Mouse (Mus musculus) cerebellum, adult 18-20 months (tissue): ENCODE measurements around the gene Dnajc17.

Experiments used
- DNase-seq, 2 experiments: peaks; one replicate each; pipeline ENCODE4 v3.0.0; 2021

The Dnajc17 gene

DNA sequence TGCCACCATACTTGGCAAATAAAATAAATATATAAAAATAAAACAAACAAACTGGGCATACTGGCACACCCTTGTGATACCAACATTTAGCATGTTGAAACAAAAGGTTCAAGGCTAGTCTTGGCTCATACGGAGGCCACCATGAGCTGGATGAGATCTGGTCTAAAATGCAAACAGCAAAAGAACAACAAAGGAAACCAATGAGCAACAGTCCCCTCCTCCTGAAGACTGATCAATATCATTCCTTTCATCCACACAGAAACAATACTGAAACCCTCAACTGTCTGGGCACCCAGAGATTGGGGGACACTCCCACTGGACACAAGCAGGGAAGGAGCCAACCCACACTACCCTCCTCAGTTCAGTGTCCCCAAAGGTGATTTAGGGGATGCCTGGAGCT lies 11.1 kb downstream of the Dnajc17 start:
- DNase-seq, result no peak

DNA sequence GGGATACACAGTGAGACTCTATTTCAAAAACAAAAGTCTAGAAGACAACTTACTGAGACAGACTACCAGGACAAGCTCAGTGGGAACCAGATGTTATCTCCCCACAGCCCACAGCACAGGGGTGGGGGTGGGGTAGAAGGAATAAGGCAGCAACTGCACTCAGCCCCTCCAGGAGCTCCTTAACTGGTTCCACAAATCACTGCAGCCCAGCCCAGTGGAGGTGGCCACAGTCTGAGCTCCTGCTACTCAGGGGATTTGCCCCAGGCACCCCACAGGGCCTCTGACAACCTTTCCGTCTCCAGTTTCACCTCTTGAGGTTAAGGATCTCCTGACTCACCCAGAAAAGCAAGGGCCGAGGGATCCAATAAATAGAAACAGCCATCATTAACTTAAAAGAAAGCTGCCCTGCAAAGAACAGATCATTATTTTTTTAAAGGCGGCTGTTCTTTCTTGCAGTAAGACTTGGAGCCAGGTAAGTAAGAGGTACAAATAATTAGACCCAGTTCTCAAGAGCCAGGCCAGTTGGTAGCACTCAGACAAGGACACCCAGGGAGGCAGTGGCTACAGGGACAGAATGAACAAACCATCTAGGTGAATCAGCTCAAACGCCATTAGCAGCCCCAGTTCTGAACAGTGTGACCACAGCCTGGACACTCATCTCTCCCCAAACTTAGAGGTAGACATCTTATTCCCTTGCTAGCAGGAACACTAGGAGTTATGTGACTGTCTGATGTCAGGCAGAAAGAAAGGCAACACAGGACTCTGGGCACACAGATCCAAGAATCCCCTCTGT lies 12.1 kb downstream of the Dnajc17 start:
- no peak for DNase-seq

DNA sequence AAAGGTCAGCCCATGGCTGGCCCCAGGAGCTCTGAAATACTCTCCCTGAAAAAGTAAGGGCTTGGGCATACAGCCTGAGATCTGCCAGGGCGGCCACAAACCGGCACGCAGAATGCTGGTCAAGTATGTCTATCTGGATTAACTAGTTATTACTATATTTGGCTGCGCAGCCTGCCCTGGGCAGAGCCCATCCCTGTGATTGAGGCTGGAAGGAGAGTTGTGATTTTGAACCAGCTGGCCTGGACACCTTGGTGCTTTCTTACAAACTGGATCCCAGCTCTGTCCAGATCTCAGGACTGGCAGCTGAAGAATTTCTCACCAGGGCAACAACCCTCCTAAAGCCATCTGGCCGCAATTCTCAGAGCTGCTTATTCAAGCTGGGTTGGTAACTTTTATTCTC lies 14.5 kb downstream of the Dnajc17 start:
- peak; percentile 24 to 28 for DNase-seq

DNA sequence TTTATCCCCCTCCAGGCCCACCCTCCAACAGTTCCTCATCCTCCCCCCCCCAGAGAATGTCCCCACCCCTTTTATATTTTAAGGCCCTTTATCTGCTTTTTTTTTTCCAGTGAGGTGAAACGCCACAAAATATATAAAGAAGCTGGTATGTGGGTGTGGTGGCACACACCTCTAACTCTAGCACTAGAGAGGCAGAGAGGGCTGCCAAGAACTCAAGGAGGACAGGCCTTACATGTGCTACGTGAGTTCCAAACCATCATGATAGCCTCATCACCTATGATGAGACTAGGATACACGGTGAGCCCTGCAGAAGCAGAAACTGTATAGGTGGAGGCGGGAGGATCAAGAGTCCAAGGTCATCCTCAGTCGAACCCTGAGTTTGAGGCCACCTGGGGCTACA lies 17.6 kb downstream of the Dnajc17 start:
- DNase-seq, result no peak

DNA sequence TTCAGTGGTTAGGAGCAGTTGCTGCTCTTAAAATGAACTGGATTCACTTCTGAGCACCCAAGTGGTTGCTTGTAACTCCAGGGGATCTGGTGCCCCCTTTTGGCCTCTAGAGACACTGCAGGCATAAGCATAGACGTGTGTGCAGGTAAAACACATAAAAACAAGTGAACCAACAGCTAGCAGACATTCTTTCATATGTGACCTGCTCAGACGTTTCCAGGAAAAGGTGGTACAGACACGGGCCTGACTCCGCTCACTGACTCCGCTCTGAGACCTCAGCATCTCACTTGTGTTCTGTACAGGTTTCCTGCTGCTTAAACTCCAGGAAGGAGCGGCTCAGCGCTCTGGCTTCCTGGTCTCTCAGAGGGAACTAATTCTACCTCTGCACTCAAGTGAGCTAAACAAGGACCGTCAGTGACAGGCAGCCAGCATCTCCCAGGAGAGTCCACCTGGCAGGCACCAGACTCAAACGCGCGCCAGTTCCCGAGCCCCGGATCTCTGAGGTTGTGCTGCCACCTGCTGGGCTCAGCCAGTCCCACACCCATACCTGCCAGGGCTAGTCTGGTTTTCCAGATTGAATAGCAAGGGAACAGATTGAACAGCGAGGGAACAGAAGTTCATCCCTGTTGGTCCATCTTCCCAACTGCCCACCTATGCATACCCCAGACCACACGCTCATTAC lies 19.4 kb downstream of the Dnajc17 start:
- peak; percentile 91 to 94 for DNase-seq

DNA sequence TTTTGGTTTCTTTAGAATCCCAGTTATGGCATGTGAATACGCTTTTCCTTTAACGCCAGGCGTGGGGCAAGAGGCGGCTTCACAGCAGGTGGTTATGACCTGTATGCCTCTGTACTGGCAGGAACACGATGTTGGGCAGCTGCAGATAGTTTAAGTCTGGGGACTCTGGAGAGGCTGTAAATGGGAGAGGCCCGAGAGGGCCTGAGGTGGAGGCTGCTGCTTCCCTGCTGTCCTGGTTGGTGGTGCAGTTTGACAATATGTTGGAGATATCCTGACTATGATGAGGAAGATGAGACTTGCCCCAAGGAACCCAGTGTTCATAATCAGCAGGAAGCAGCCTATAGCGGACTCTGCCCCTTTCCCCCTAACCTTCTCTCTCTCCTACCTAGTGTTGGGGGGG lies 25.7 kb downstream of the Dnajc17 start:
- no peak for DNase-seq

DNA sequence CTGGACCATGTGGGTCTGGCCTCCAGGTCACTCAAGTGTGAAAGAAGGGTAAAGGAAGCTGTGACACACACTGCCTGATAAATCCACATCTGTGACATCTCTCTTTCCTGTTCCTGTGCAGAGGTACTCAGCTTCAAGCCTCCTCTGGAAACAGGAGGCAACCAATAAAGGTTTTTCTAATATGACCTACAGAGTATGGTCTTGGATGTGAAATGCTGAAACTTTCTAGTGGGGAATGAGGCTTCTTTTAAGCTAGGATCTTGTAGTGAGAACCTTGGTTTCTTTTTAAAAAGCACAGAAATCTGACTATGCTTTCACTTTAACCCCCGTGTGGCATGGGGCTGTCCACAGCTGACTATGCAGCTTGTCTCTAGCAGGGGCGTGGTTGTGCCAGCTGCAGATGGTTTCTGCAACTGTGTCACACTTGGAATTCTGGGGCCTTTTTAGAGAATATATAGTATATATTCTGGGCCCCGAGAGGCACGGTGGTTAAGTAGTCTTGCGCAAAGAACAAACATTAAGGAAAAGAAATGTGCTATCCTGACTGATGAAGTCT lies 31.1 kb downstream of the Dnajc17 start:
- DNase-seq, result no peak

DNA sequence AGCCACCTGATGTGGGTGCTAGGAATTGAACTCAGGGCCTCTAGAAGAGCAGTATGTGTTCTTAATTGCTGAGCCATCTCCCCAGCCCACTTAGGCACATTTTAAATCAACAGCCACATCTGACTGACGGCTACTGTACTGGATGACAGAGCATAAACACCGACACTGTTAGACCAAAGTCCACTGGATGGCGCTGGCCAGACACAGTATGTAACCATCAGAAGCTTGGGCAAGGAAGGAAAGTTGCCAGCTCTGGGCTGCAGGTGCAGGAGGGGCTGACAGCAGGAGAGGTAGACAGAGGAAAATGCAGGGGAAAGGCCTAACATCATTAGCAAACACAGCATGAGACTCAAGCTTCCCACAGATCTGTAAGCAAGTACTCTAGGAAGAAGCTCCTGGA lies 31.8 kb downstream of the Dnajc17 start:
- DNase-seq, result no peak

DNA sequence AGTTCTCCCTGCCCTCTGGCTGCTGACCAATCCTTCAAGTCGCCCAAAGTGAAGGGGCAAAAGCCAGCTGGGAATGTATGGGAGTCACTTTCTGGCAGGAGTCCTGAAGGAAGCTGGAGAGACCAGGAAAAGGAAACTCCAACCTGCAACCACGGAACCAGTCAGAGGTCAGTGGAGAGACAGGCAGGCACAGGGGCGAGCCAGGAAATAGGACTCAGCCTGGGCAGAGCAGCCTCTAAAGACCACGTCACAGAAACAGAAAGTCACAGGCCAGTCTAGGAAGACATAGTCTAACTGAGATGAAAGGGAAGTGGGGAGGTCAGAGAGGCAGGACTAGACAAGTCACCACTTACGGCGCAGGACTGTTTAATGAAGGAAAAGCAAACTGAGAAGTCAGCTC lies 33.0 kb downstream of the Dnajc17 start:
- no peak for DNase-seq

DNA sequence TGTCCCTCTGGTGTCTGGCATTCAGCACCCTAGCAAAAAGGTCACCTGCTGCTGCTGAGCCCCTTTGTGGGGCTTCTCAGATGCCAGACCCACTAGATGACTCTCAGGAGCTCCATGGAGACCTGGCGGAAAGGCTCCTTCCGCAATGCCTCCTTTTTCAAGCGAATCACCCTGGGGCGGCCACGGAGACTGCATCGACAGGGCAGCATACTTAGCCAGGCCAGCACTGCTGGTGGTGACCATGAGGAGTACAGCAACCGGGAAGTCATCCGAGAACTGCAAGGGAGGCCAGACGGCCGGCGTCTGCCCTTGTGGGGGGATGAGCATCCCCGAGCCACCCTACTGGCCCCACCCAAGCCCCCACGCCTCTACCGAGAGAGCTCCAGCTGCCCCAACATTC lies 33.7 kb downstream of the Dnajc17 start:
- no peak for DNase-seq

DNA sequence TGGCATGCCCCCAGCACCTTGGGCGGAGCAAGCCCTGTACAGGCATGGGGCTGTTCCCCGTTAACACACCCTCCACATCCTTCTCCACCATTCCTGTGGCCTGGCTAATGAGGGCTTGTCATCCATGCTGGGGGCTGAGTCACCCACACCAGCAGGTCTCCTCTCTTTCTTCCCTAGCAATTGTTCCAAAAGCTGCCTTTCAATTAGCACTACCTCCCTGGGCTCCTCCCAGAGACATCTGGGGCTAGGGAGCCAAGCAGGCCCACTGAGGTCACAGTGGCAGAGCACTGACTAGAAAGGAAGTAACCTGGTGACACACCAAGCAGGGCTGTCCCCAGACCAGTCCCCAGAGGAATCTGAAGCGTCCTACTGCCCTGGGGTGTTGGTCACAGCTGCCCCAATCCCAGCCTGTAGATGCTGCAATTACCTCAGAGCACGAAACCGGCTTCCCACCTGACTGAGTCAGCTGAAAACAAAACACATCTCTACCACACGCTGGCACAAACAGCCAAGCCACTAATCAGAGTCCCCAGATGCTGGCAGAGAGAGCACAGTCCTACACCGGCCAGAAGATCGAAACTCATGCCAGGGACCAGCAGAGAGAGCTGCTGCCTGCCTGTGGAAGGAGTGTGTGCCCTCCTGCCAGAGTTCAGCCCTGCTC lies 34.5 kb downstream of the Dnajc17 start, which contains the start of gene Gm14137:
Gene Gm14137, plus strand, starts transcription at position 519 of the 661 bp plus-strand sequence.
- DNase-seq, result no peak

DNA sequence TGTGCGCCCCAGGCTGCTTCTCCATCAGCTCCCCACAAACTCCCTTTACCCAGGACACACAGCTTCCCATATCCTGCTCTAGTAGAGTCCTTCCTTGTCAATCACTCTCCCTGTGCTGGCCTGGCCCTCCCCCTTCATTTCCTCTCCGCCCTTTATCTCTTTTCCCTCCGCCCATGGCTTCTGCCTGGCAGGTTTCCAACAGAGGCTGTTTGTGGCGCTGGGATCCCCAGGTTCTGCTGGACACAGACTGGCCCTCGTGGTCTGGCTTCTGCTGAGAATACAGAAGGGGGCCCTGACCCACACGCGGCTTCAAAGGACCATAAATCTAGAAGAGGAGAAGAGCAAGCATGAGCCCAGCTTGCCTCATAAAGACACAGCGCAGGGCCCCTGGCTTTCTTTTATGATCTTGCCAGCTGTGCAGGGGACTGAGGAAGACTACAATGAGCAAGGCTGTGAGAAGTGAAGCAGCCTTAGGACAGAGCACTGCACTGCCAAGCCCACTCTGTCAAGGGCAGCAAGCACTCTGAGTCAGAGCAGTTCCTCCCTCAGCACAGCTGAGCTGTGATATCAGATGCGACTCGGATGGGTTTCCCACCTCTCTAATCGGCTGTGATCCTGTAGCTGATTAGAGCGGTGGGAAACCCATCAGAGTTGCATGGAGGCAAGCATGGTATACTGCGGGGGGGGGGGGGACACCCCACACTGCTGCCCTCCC lies 35.6 kb downstream of the Dnajc17 start:
- no peak for DNase-seq

DNA sequence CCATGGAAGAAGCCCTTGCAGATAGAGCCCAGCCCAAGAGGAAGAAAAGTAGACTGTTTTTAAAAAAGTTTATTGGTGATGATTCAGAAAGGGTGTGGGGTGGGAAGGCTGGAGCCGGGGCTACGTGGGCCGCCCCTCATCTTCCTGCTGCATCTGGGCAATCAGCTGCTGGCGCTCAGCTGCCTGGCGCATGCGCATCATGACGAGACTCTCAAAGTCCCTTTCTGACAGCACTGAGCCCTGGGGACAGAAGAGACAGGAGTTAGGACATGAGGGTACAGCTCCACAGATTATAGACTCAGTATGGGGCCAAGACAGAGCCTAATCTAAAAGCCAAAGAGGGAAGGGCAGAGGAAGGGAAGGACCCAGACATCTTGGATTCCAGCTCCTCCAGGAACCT lies 36.1 kb downstream of the Dnajc17 start:
- DNase-seq, result no peak

DNA sequence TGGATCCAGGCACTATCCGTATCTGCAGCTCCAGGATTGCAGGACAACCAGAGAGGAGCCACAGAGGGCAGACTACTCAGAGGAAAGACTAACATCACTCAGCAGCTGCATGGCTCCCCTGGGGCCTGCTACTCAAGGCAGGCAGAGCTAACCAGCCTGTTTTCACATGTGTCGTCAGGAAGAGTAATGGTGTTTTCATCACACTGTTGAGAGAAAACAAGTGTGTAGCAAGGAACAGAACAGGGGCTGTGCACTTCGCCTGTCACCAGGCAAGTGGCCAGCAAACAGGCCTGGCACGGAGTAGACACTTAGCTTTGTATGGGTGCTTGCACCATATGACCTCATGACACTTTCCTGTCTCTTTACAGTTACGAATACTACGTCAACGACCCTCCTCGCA lies 37.0 kb downstream of the Dnajc17 start:
- no peak for DNase-seq

DNA sequence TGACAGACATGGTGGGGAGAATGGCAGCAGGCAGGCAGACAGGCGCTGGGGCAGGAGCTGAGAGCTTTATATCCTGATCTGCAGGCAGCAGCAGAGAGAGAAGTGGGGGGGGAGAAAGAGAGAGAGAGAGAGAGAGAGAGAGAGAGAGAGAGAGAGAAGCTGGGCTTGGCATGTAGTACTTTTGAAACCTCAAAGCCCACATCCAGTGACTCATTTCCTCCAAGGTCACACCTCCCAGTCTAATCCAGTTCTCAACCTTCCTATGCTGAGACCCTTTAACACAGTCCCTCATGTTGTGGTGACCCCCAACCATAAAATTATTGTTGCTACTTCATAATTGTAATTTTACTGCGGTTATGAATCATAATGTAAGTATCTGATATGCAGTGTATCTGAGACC lies 38.3 kb downstream of the Dnajc17 start:
- no peak for DNase-seq

DNA sequence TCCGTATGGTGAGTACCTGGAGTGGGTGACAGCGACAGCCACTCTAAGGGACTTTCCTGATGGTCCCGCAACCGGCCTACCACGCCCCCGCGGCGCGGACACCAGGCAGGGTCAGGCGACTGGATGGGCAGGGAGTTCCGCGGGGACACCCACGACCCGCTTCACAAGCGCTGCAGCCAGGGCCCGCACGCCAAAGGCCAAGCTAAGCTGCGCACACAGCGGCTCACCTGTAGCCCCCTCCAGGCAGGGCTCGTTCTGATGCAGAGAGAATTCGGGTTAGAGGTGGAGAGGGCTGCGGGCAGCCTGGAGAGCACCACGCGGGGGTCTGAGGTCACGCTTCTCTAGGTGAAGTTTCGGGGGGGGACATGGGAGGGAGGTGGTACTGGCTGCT lies 40.7 kb downstream of the Dnajc17 start:
- no peak for DNase-seq

DNA sequence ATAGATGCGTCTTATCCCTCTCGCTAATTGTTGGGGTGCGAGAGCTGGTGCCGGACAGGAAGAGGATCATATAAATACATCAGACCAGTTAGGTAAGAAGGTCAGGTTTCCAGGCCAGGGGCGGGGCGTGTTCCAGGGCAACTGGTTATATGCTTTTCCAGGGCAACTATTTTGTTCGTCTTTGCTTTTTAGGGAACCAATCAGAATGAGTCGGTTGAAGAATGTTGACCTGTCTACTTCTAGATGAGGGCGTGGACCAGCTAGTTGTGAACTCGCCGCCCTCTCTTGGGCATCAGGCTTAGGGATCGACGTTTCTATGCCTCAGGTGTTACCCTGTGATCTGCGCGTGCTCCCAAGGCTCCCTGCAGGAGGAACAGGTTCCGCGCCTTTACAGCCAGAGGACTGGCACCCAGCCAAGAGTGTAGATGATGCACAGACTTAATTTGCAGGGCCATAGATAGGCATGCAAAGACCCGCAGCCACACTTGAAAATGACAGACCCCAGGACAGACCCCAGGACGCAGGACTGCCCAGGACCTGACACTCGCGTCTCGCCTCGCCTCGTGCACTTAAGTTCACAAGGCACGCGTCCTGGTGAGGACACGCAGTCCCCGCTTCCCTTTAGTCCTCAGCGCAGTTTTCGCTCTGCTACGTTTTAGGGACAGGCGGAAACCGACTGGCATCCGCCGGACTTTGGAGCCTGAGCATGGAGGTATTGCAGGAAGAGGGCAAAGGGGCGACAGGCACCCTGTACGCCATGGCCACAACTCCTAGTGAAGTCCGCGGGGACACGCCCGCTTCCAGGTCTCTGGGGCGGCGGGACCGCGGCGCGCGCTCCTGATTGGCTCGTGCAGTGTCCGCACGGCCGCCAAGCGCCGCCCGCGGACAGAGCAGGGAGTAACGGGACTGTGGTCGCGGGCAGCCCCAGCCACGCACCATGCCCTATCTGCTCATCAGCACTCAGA lies 41.4 kb downstream of the Dnajc17 start, which contains the start of gene Gchfr:
Gene Gchfr, plus strand, starts transcription at position 873 of the 965 bp plus-strand sequence.
- peak; percentile 59 to 65 for DNase-seq

DNA sequence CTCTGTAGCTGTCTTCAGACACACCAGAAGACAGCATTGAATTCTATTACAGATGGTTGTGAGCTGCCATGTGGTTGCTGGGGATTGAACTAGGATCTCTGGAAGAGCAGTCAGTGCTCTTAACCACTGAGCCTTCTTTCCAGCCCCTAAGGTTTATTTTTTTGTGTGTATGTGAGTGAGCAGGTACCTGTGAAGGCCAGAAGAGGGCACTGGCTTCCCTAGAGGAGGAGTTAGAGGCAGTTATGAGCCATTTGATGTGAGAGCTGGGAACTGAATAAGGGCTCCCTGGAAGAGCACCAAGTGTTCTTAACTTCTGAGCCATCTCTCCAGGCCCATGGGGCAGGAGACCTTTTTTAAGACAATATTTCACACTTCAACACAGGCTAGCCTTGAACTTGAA lies 43.2 kb downstream of the Dnajc17 start:
- no peak for DNase-seq

DNA sequence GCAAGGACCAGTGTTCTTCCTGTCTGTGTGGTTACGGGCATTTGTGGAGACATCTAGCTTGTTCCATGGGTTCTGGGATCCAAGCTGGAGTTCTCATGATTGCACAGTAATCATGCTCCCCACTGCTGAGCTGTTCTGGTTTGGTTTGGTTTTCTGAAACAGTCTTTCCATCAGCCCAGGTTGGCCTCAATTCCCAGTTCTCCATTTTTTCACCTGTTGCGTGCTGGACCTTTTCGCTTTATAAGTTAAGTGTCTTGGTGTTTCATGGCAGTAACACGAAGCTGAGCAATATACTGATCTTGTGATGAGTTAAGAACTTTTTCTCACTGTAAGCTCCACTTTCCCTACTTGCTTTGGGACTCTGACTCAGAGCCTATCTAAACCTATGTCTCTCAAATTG lies 44.6 kb downstream of the Dnajc17 start:
- DNase-seq, result no peak

DNA sequence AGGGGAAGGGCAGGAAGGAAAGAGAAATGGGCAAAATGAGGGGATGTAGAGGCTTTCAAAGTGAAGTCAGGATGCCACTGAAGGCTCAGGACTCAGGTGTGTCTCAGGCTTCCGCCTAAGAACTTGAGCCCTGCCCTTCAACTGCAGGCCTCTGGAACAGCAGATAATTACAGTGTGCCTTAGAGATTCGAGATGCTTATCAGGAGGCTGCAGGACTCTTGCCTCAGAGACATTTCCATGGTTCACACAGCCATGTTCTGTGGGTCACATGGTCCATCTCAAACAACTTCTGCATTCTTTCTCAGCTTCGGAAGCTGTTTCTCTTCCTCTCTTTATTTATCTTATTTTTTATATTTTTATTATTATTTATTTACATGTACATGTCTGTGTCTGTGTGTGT lies 45.5 kb downstream of the Dnajc17 start:
- DNase-seq, result no peak

DNA sequence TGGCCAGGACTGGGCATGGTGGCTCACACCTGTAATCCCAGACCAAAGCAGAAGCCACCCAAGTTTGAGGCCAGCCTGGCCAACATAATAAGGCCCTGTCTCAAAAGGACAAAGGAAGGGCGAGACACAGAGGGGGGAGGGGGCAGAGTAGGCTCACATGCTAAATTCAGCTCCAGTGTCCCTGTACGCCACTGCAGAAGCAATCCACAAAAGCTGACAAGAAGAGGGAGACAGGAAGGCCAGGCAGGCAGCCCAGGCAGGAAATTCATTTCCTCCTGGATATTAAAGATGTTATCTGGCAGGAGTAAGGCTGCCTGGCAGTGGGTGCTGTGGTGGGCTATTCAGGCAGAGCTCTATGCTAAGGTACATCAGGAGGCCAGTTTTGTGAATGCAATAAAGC lies 47.3 kb downstream of the Dnajc17 start:
- DNase-seq, result no peak

DNA sequence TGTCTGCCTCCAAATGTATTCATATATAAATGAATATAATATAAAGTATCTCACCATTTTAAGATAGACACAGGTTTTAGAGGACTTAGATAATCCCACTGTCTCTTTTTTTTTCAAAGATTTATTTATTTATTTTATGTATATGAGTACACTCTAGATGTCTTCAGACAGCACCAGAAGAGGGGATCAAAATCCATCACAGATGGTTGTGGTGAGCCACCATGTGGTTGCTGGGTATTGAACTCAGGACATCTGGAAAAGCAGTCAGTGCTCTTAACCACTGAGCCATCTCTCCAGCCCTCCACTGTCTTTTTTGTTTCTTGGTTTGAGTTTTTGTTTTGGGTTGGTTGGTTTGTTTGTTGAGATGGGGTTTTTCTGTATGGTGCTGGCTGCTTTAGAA lies 50.8 kb downstream of the Dnajc17 start:
- DNase-seq, result no peak
